Mouse (Mus musculus) stomach, embryonic 16.5 days (tissue): ENCODE measurements around the gene Slc9a1. TPM values are rescaled to one million over a fixed set of nuclear protein-coding genes. Genes with fewer than 3 reads are reported as not detected.

Experiments used
- ATAC-seq: fragments of 200-750 bp; cut with Nextera tagmentation; 2 replicates; pipeline ENCODE4 v1.8.0; 2017; ENCODE audit warnings: moderate number of reproducible peaks, moderate TSS enrichment; ENCODE audit not compliant: insufficient read depth, low FRiP score
- H3K27ac ChIP-seq: fragments of 300-500 bp; sonication (generic); 2 replicates; pipeline ENCODE4 v1.5.1; 2014; ENCODE audit warnings: low read length
- H3K27me3 ChIP-seq: fragments of 300-500 bp; sonication (generic); 2 replicates; pipeline ENCODE4 v1.6.1; 2014; ENCODE audit warnings: low read length, control low read depth, mixed read lengths; ENCODE audit not compliant: control insufficient read depth, insufficient read depth
- H3K36me3 ChIP-seq: fragments of 300-500 bp; sonication (generic); 2 replicates; pipeline ENCODE4 v1.6.1; 2014; ENCODE audit warnings: low read length; ENCODE audit not compliant: control insufficient read depth, insufficient read depth
- H3K4me1 ChIP-seq: fragments of 300-500 bp; sonication (generic); 2 replicates; pipeline ENCODE4 v1.6.1; 2014; ENCODE audit warnings: low read length, control low read depth, mixed read lengths; ENCODE audit not compliant: control insufficient read depth, insufficient read depth
- H3K4me2 ChIP-seq: fragments of 300-500 bp; sonication (generic); 2 replicates; pipeline ENCODE4 v1.6.1; 2014; ENCODE audit warnings: low read depth, low read length, mixed read lengths
- H3K4me3 ChIP-seq: fragments of 300-500 bp; sonication (generic); replicated peaks from 2 replicates; pipeline ENCODE4 v1.5.1; 2014; ENCODE audit warnings: mild to moderate bottlenecking, low read length
- H3K9ac ChIP-seq: fragments of 300-500 bp; sonication (generic); 2 replicates; pipeline ENCODE4 v1.6.1; 2014; ENCODE audit warnings: low read length
- H3K9me3 ChIP-seq: fragments of 300-500 bp; sonication (generic); replicated peaks from 2 replicates; pipeline ENCODE4 v1.6.1; 2016; ENCODE audit warnings: low read length, control low read depth; ENCODE audit not compliant: control insufficient read depth
- WGBS: fragments of 180-500 bp; shearing (Covaris S2); extraction: QIAGEN DNeasy Blood & Tissue Kit; methylation state at CpG from one replicate; pipeline ENCODE4 v1.1.7; 2014; 5-methylcytosine and 5-hydroxymethylcytosine counted together
- polyA plus RNA-seq: library from polyadenylated mRNA; unstranded; fragments of >200 nt; fragmentation: Nextera tagmentation; extraction: Ambion mirVana; gene quantifications from 2 replicates; pipeline ENCODE4 v1.2.1, GENCODE M21; 2015

Gene Slc9a1
- polyA plus RNA-seq, 1 experiment from 2014 or later = 10.1 TPM

- H3K36me3 ChIP-seq = no peaks in the 10 kb centered on the region
- no peak overlapping the region for H3K9ac ChIP-seq
- H3K4me2 ChIP-seq = no peak overlapping the region
- ATAC-seq = no peak
- WGBS = 79% methylated on average over 5 of the region's 5 CpGs
- no peak overlapping the region for H3K27ac ChIP-seq
- H3K9me3 ChIP-seq = no peaks in the 10 kb centered on the region
- no peak overlapping the region for H3K4me3 ChIP-seq
- peaks cover 42% of the 10 kb centered on the region for H3K4me1 ChIP-seq
- no peaks in the 10 kb centered on the region for H3K27me3 ChIP-seq
These were observed 34.8 kb downstream of the Slc9a1 start for GRCm38 (mm10) chr4:133404256-133404655.

GRCm38 (mm10) chr4:133406313-133407056, 37.0 kb downstream of the Slc9a1 start:
- H3K4me2 ChIP-seq = no peak overlapping the region
- H3K4me1 ChIP-seq = peaks cover 33% of the 10 kb centered on the region
- ATAC-seq = no peak
- 67% methylated on average over 8 of the region's 8 CpGs for WGBS
- no peak overlapping the region for H3K9ac ChIP-seq
- H3K27ac ChIP-seq = peak overlapping the region; percentile 64
- no peaks in the 10 kb centered on the region for H3K9me3 ChIP-seq
- no peak overlapping the region for H3K4me3 ChIP-seq
- no peaks in the 10 kb centered on the region for H3K36me3 ChIP-seq
- H3K27me3 ChIP-seq = no peaks in the 10 kb centered on the region

- no peak overlapping the region for H3K4me3 ChIP-seq
- H3K4me1 ChIP-seq = peaks cover 26% of the 10 kb centered on the region
- H3K9me3 ChIP-seq = no peaks in the 10 kb centered on the region
- no peaks in the 10 kb centered on the region for H3K27me3 ChIP-seq
- no peak overlapping the region for H3K9ac ChIP-seq
- peak overlapping the region; percentile 64 for H3K27ac ChIP-seq
- H3K4me2 ChIP-seq = no peak overlapping the region
- H3K36me3 ChIP-seq = no peaks in the 10 kb centered on the region
- 48% methylated on average over 6 of the region's 6 CpGs for WGBS
- ATAC-seq = peak; percentile 65; the same call in 1 of the 2 replicates
These were observed 37.7 kb downstream of the Slc9a1 start for GRCm38 (mm10) chr4:133407114-133407787.

GRCm38 (mm10) chr4:133408006-133408405, 38.5 kb downstream of the Slc9a1 start:
- WGBS = 39% methylated on average over 7 of the region's 7 CpGs
- Histone ChIP-seq H3K9ac (peak overlapping the region; percentile 61), H3K27me3 (no peaks in the 10 kb centered on the region), H3K36me3 (no peaks in the 10 kb centered on the region), H3K9me3 (no peaks in the 10 kb centered on the region), H3K27ac (peak overlapping the region; percentile 64), H3K4me3 (no peak overlapping the region), H3K4me2 (no peak overlapping the region), H3K4me1 (peaks cover 26% of the 10 kb centered on the region)
- ATAC-seq = peak; percentile 53; the same call in 1 of the 2 replicates

GRCm38 (mm10) chr4:133410994-133411393, 41.5 kb downstream of the Slc9a1 start:
- H3K4me1 ChIP-seq = peaks cover 26% of the 10 kb centered on the region
- no peaks in the 10 kb centered on the region for H3K36me3 ChIP-seq
- no peaks in the 10 kb centered on the region for H3K9me3 ChIP-seq
- ATAC-seq = no peak
- no peak overlapping the region for H3K9ac ChIP-seq
- no peak overlapping the region for H3K4me2 ChIP-seq
- H3K4me3 ChIP-seq = no peak overlapping the region
- 82% methylated on average over 14 of the region's 14 CpGs for WGBS
- no peak overlapping the region for H3K27ac ChIP-seq
- H3K27me3 ChIP-seq = no peaks in the 10 kb centered on the region

GRCm38 (mm10) chr4:133412096-133412495, 42.6 kb downstream of the Slc9a1 start:
- Histone ChIP-seq H3K4me1 (peaks cover 15% of the 10 kb centered on the region), H3K9me3 (no peaks in the 10 kb centered on the region), H3K36me3 (no peaks in the 10 kb centered on the region), H3K4me3 (no peak overlapping the region), H3K9ac (no peak overlapping the region), H3K27ac (no peak overlapping the region), H3K27me3 (no peaks in the 10 kb centered on the region), H3K4me2 (no peak overlapping the region)
- WGBS = 87% methylated on average over 14 of the region's 14 CpGs
- no peak for ATAC-seq

- peaks cover 7% of the 10 kb centered on the region for H3K4me1 ChIP-seq
- ATAC-seq = no peak
- WGBS = 84% methylated on average over 16 of the region's 16 CpGs
- H3K9me3 ChIP-seq = no peaks in the 10 kb centered on the region
- no peak overlapping the region for H3K4me2 ChIP-seq
- H3K27me3 ChIP-seq = no peaks in the 10 kb centered on the region
- no peaks in the 10 kb centered on the region for H3K36me3 ChIP-seq
- H3K4me3 ChIP-seq = no peak overlapping the region
- no peak overlapping the region for H3K27ac ChIP-seq
- no peak overlapping the region for H3K9ac ChIP-seq
These were observed 43.4 kb downstream of the Slc9a1 start for GRCm38 (mm10) chr4:133412575-133413540.

GRCm38 (mm10) chr4:133413617-133414016, 44.1 kb downstream of the Slc9a1 start:
- Histone ChIP-seq H3K4me3 (no peak overlapping the region), H3K27me3 (no peaks in the 10 kb centered on the region), H3K36me3 (no peaks in the 10 kb centered on the region), H3K27ac (no peak overlapping the region), H3K9ac (no peak overlapping the region), H3K4me1 (no peaks in the 10 kb centered on the region; the same call in 1 of the 2 replicates), H3K9me3 (no peaks in the 10 kb centered on the region), H3K4me2 (no peak overlapping the region)
- 93% methylated on average over 7 of the region's 7 CpGs for WGBS
- ATAC-seq = no peak
